Mouse (Mus musculus): Measurements from ENCODE around the gene Lpcat2. TPM values are rescaled to one million over a fixed set of nuclear protein-coding genes. Genes with fewer than 3 reads are reported as not detected.

Gene Lpcat2
- polyA plus RNA-seq, 1 experiment from 2014 or later = 7.6 TPM

DNA sequence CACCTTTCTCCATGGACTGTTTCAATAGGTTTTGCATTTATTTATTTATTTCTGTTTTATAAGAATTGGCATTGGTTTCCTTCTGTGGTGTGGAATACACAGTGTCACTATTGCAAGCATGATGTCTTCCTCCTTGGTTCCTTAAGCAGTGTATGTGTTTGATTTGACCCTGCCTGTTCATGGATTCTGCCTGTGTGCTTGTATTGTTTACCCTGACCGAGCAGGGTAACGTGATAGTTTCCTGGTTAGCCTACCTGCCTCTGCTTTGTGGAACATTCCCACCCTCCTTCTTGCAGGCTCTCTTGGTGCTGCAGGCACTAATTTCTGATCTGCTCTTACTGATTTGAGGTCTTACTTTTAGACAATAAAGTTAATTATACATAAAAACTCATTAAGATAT lies 38.7 kb downstream of the Lpcat2 start:
- Histone ChIP-seq H3K4me1 (ENCODE audit: insufficient read depth, low read depth, low read length) (no peaks in the 10 kb centered on the region), H3K9me3 (ENCODE audit: low read length) (no peaks in the 10 kb centered on the region), H3K27me3 (replicated peaks; ENCODE audit: insufficient read depth, low read length) (no peaks in the 10 kb centered on the region), H3K36me3 (ENCODE audit: insufficient read depth, low read length) (no peaks in the 10 kb centered on the region), H3K4me3 (ENCODE audit: low read depth, low read length) (no peak overlapping the region), H3K27ac (ENCODE audit: low read length) (no peak overlapping the region), H3K4me2 (replicated peaks; ENCODE audit: low read depth, low read length) (no peak overlapping the region), H3K9ac (replicated peaks; ENCODE audit: low read depth) (no peak overlapping the region)
- TF ChIP-seq EP300 (IDR thresholded peaks at IDR 0.05) (no peak), CTCF (IDR thresholded peaks at IDR 0.05) (no peak)
- DNase-seq (ENCODE audit: low spot score) (no peak), ATAC-seq (no peak)
- 51% methylated on average over 2 of the region's 2 CpGs for WGBS

DNA sequence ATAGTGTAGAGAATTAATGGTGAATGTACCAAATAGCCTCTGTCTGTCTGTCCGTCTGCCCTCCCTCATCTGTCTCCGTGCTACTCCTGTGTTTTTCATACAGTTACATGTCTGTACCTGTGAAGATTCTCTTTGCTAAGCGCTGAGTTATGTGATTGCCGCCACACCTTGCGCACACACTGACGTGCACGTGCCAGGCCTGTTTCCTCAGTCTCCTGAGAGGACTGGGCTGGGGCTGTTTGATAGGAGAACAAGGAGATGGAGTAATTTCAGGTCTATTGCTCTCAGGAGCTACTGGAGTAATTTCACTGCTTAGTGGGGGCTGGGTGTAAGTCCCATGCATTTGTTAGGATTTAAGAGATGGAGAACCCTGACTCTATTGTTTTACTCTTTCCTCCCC lies 39.9 kb downstream of the Lpcat2 start:
- H3K4me1 ChIP-seq (ENCODE audit: insufficient read depth, low read depth, low read length) = no peaks in the 10 kb centered on the region
- no peaks in the 10 kb centered on the region for H3K9me3 ChIP-seq (ENCODE audit: low read length)
- H3K27ac ChIP-seq (ENCODE audit: low read length) = no peak overlapping the region
- no peaks in the 10 kb centered on the region for H3K27me3 ChIP-seq (replicated peaks; ENCODE audit: insufficient read depth, low read length)
- H3K36me3 ChIP-seq (ENCODE audit: insufficient read depth, low read length) = no peaks in the 10 kb centered on the region
- H3K9ac ChIP-seq (replicated peaks; ENCODE audit: low read depth) = no peak overlapping the region
- H3K4me3 ChIP-seq (ENCODE audit: low read depth, low read length) = no peak overlapping the region
- DNase-seq (ENCODE audit: low spot score) (peak; percentile 44), ATAC-seq (peak; percentile 56)
- TF ChIP-seq CTCF (IDR thresholded peaks at IDR 0.05) = no peak
- no peak for TF ChIP-seq EP300 (IDR thresholded peaks at IDR 0.05)
- WGBS = 67% methylated on average over 7 of the region's 7 CpGs
- H3K4me2 ChIP-seq (replicated peaks; ENCODE audit: low read depth, low read length) = no peak overlapping the region

DNA sequence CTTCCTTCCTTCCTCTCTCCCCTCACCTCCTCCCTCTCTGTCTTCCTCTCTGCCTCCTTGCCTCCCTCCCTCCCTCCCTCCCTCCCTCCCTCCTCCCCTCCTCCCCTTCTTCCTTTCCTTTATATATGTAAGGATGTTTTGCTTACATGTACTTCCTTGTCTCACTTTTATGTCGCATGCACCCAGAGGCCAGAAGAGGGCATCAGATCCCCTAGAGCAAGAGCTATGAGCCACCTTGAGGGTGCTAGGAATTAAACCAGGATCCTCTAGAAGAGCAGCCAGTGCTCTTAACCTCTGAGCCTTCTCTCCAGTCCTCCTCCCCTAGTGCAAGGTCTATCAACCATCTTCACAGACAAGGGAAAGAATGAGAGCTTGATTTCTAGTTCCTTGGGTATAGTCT lies 40.9 kb downstream of the Lpcat2 start:
- ATAC-seq (no peak), DNase-seq (ENCODE audit: low spot score) (no peak)
- H3K4me1 ChIP-seq (ENCODE audit: insufficient read depth, low read depth, low read length) = no peaks in the 10 kb centered on the region
- no peaks in the 10 kb centered on the region for H3K9me3 ChIP-seq (ENCODE audit: low read length)
- H3K27me3 ChIP-seq (replicated peaks; ENCODE audit: insufficient read depth, low read length) = no peaks in the 10 kb centered on the region
- H3K9ac ChIP-seq (replicated peaks; ENCODE audit: low read depth) = no peak overlapping the region
- no peaks in the 10 kb centered on the region for H3K36me3 ChIP-seq (ENCODE audit: insufficient read depth, low read length)
- WGBS = 92% methylated on average over 1 of the region's 1 CpGs
- H3K27ac ChIP-seq (ENCODE audit: low read length) = no peak overlapping the region
- H3K4me3 ChIP-seq (ENCODE audit: low read depth, low read length) = no peak overlapping the region
- TF ChIP-seq CTCF (IDR thresholded peaks at IDR 0.05) (no peak), EP300 (IDR thresholded peaks at IDR 0.05) (no peak)
- no peak overlapping the region for H3K4me2 ChIP-seq (replicated peaks; ENCODE audit: low read depth, low read length)

DNA sequence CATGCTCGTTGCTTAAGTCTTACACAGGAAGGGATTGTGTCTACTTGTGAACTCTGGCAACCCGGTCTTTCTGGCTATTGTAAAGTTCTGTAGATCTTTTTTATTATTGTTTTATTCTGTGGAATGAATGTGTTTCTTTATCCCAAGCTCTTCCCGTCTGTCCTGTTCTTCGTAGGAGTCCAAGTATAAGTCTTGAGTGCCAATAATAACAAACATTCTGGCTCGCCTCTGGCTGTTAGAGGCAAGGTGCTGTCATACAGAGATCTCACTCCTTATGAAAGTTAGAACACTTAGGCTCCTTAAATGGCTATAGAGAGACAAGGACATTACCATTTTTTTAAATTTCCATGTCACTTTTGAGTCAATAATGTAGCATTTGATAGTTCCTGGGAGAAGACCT lies 41.5 kb downstream of the Lpcat2 start:
- H3K27ac ChIP-seq (ENCODE audit: low read length) = no peak overlapping the region
- no peak overlapping the region for H3K4me3 ChIP-seq (ENCODE audit: low read depth, low read length)
- ATAC-seq (no peak), DNase-seq (ENCODE audit: low spot score) (no peak)
- no peak overlapping the region for H3K9ac ChIP-seq (replicated peaks; ENCODE audit: low read depth)
- no peaks in the 10 kb centered on the region for H3K27me3 ChIP-seq (replicated peaks; ENCODE audit: insufficient read depth, low read length)
- 53% methylated on average over 5 of the region's 5 CpGs for WGBS
- H3K4me1 ChIP-seq (ENCODE audit: insufficient read depth, low read depth, low read length) = no peaks in the 10 kb centered on the region
- H3K4me2 ChIP-seq (replicated peaks; ENCODE audit: low read depth, low read length) = no peak overlapping the region
- no peaks in the 10 kb centered on the region for H3K36me3 ChIP-seq (ENCODE audit: insufficient read depth, low read length)
- H3K9me3 ChIP-seq (ENCODE audit: low read length) = no peaks in the 10 kb centered on the region
- no peak for TF ChIP-seq EP300 (IDR thresholded peaks at IDR 0.05)
- no peak for TF ChIP-seq CTCF (IDR thresholded peaks at IDR 0.05)

DNA sequence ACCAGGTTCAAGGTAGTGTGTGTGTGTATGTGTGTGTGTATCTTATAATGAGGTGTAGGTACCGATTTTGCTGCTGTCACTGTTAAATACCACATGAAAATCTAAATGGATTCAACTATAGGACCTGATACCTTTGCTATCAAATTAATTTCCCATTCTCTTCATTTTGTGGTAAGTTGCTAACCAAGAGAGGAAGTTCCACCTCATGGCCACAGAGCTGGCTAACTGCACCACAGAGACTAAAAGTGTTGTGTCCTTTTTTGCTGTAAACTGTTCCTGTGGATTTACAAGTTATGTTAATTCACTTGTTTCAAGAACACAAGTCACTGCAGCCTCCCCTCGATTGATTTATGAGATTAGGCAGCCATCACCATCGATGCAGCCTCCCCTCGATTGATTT lies 42.7 kb downstream of the Lpcat2 start:
- Histone ChIP-seq H3K27ac (ENCODE audit: low read length) (no peak overlapping the region), H3K4me2 (replicated peaks; ENCODE audit: low read depth, low read length) (no peak overlapping the region), H3K4me3 (ENCODE audit: low read depth, low read length) (no peak overlapping the region), H3K36me3 (ENCODE audit: insufficient read depth, low read length) (no peaks in the 10 kb centered on the region), H3K27me3 (replicated peaks; ENCODE audit: insufficient read depth, low read length) (no peaks in the 10 kb centered on the region), H3K4me1 (ENCODE audit: insufficient read depth, low read depth, low read length) (no peaks in the 10 kb centered on the region), H3K9me3 (ENCODE audit: low read length) (no peaks in the 10 kb centered on the region), H3K9ac (replicated peaks; ENCODE audit: low read depth) (no peak overlapping the region)
- 77% methylated on average over 4 of the region's 4 CpGs for WGBS
- DNase-seq (ENCODE audit: low spot score) (no peak), ATAC-seq (no peak)
- TF ChIP-seq CTCF (IDR thresholded peaks at IDR 0.05) = no peak
- TF ChIP-seq EP300 (IDR thresholded peaks at IDR 0.05) = no peak

DNA sequence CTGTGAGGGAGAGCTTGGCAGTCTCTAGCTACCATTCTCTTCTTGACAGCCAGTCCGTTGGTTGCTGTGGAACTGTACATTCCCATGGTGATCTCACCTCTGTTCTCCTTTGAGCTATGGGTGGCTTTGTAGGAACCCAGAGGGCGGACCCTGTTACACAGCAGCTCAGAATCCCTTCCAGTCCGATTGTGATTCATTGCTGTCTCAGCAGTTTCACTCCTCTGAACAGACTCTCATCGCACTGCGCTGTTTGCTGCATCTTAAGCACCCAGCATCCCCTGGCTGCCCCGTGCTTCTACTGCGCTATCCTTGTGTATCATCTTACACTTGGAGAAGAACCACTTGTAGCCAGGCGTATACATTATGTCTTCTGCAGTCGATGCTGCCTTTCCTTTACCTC lies 44.5 kb downstream of the Lpcat2 start:
- no peaks in the 10 kb centered on the region for H3K9me3 ChIP-seq (ENCODE audit: low read length)
- H3K36me3 ChIP-seq (ENCODE audit: insufficient read depth, low read length) = no peaks in the 10 kb centered on the region
- H3K4me3 ChIP-seq (ENCODE audit: low read depth, low read length) = no peak overlapping the region
- TF ChIP-seq CTCF (IDR thresholded peaks at IDR 0.05) (no peak), EP300 (IDR thresholded peaks at IDR 0.05) (no peak)
- no peaks in the 10 kb centered on the region for H3K4me1 ChIP-seq (ENCODE audit: insufficient read depth, low read depth, low read length)
- no peak overlapping the region for H3K4me2 ChIP-seq (replicated peaks; ENCODE audit: low read depth, low read length)
- H3K9ac ChIP-seq (replicated peaks; ENCODE audit: low read depth) = no peak overlapping the region
- ATAC-seq = no peak
- no peaks in the 10 kb centered on the region for H3K27me3 ChIP-seq (replicated peaks; ENCODE audit: insufficient read depth, low read length)
- WGBS = 85% methylated on average over 9 of the region's 9 CpGs
- H3K27ac ChIP-seq (ENCODE audit: low read length) = no peak overlapping the region
- DNase-seq (ENCODE audit: low spot score) = no peak

DNA sequence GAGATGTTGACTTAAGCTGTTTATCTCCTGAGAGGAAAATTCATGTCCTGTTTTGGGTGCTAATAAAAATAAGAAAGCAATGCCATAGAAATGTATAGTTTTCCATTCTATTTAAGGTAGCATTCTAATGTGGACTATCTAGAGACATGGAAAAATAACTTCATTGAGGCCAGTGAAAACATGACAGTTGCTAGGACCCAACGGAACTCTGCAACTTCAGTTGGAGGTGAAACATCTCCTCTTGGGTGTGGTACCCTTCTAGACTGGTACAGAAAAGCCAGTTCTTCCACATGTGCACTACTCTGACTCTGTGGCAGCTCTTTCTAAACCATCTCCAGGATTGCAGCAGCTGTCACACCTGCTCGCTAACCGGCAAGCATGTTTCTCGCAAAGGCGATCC lies 46.0 kb downstream of the Lpcat2 start, which contains the start of gene Capns2:
Capns2 (plus strand) TSS at position 301 of the 400 bp plus-strand sequence.
- DNase-seq (ENCODE audit: low spot score) (no peak), ATAC-seq (no peak)
- Histone ChIP-seq H3K27ac (ENCODE audit: low read length) (no peak within 1 kb of the TSS), H3K9ac (replicated peaks; ENCODE audit: low read depth) (no peak within 1 kb of the TSS), H3K9me3 (ENCODE audit: low read length) (no peaks in the 10 kb centered on the region), H3K4me3 (ENCODE audit: low read depth, low read length) (no peak within 1 kb of the TSS), H3K4me2 (replicated peaks; ENCODE audit: low read depth, low read length) (no peak within 1 kb of the TSS), H3K36me3 (ENCODE audit: insufficient read depth, low read length) (no peaks in the 10 kb centered on the region), H3K4me1 (ENCODE audit: insufficient read depth, low read depth, low read length) (no peaks in the 10 kb centered on the region), H3K27me3 (replicated peaks; ENCODE audit: insufficient read depth, low read length) (no peaks in the 10 kb centered on the region)
- WGBS = 93% methylated on average over 5 of the region's 5 CpGs
- TF ChIP-seq CTCF (IDR thresholded peaks at IDR 0.05) (no peak), EP300 (IDR thresholded peaks at IDR 0.05) (no peak)
